Mouse (Mus musculus) heart, adult 2 months (tissue): ENCODE measurements around the gene Kpna3. TPM values are rescaled to one million over a fixed set of nuclear protein-coding genes. Genes with fewer than 3 reads are reported as not detected.

Experiments used
- DNase-seq, 2 experiments: peaks; one replicate each; pipeline ENCODE4 v3.0.0; 2021
- H3K27ac ChIP-seq: fragments of 200-600 bp; 2 replicates; pipeline ENCODE4 v1.8.1; 2022
- H3K27me3 ChIP-seq: fragments of 200-500 bp; 2 replicates; pipeline ENCODE4 v1.6.1; 2012; ENCODE audit warnings: mild to moderate bottlenecking, low read length, inconsistent platforms, mixed read lengths; ENCODE audit not compliant: control insufficient read depth, insufficient read depth
- H3K36me3 ChIP-seq: fragments of 200-500 bp; 2 replicates; pipeline ENCODE4 v1.6.1; 2012; ENCODE audit warnings: low read length, inconsistent platforms; ENCODE audit not compliant: control insufficient read depth, insufficient read depth
- H3K4me1 ChIP-seq: fragments of 200-500 bp; 2 replicates; pipeline ENCODE4 v1.6.1; 2011; ENCODE audit warnings: low read length; ENCODE audit not compliant: control insufficient read depth, insufficient read depth
- H3K4me3 ChIP-seq: fragments of 200-600 bp; 2 replicates; pipeline ENCODE4 v1.8.1; 2022
- H3K79me2 ChIP-seq: fragments of 200-500 bp; replicated peaks from 2 replicates; pipeline ENCODE4 v1.6.1; 2012; ENCODE audit warnings: mild to moderate bottlenecking, inconsistent platforms, low read length, moderate library complexity, mixed read lengths; ENCODE audit not compliant: control insufficient read depth, insufficient read depth
- H3K9ac ChIP-seq: fragments of 200-500 bp; 2 replicates; pipeline ENCODE4 v1.6.1; 2012; ENCODE audit warnings: low read depth, mild to moderate bottlenecking, control low read depth, inconsistent platforms, low read length, mixed read lengths
- CTCF ChIP-seq: fragments of 200-600 bp; IDR thresholded peaks from 2 replicates; pipeline ENCODE4 v1.8.1; 2022; ENCODE audit warnings: antibody characterized with exemption, mild to moderate bottlenecking, moderate library complexity
- EP300 ChIP-seq: fragments of 200-500 bp; IDR thresholded peaks from 2 replicates; pipeline ENCODE4 v1.6.1; 2011; ENCODE audit warnings: low read depth, low read length, control low read depth; ENCODE audit not compliant: insufficient read depth
- POLR2A ChIP-seq: fragments of 200-500 bp; IDR thresholded peaks from 2 replicates; pipeline ENCODE4 v1.6.1; 2011; ENCODE audit warnings: mild to moderate bottlenecking, low read depth, low read length, control low read depth; ENCODE audit not compliant: insufficient read depth
- WGBS: fragments of 180-500 bp; shearing (Covaris S2); methylation state at CpG from one replicate; pipeline ENCODE4 v1.1.7; 2018; 5-methylcytosine and 5-hydroxymethylcytosine counted together
- intact Hi-C: fragments of 180-260 bp; cut with DNase I; formaldehyde crosslinking; loops from one replicate; pipeline ENCODE4 v1.15.1; 2025
- polyA plus RNA-seq: library from polyadenylated mRNA; depleted of rRNA; stranded (reverse); fragments of >200 nt; gene quantifications from 2 replicates; pipeline ENCODE4 v1.2.3, GENCODE M21; 2012
- total RNA-seq, 2 experiments: library from RNA; stranded (reverse); gene quantifications; 2 replicates each; pipeline ENCODE4 v1.2.3; 2021

Gene Kpna3
- total and polyA plus RNA-seq, 3 experiments = 16.1 to 53.4 (median 51.3) TPM

- WGBS = 90% methylated on average over 2 of the region's 2 CpGs
- TF ChIP-seq CTCF (no peak), EP300 (no peak), POLR2A (no peak)
Observed at GRCm38 (mm10) chr14:61425080-61425665, 14.5 kb downstream of the Kpna3 start.

GRCm38 (mm10) chr14:61415719-61416118 lies 24.0 kb downstream of the Kpna3 start:
- no peak for DNase-seq
- no peaks in the 10 kb centered on the region; the same call in none of the 2 replicates for H3K4me1 ChIP-seq
- H3K9ac ChIP-seq = no peak overlapping the region
- H3K79me2 ChIP-seq = peaks cover 4% of the 10 kb centered on the region; the same call in 1 of the 2 replicates
- TF ChIP-seq CTCF (no peak), EP300 (no peak), POLR2A (no peak)
- H3K36me3 ChIP-seq = peaks cover 4% of the 10 kb centered on the region
- no peaks in the 10 kb centered on the region for H3K27me3 ChIP-seq
- intact Hi-C loops = no loop called here
- WGBS = 68% methylated on average over 4 of the region's 4 CpGs
- no peak overlapping the region for H3K4me3 ChIP-seq
- H3K27ac ChIP-seq = no peak overlapping the region

More at GRCm38 (mm10) chr14:61425080-61425665, 14.5 kb downstream of the Kpna3 start:
- no peak for DNase-seq
- H3K27ac ChIP-seq = no peak overlapping the region
- no peak overlapping the region for H3K4me3 ChIP-seq
- H3K9ac ChIP-seq = no peak overlapping the region
- peaks cover 8% of the 10 kb centered on the region for H3K4me1 ChIP-seq
- intact Hi-C loops = no loop called here
- H3K36me3 ChIP-seq = peaks cover 10% of the 10 kb centered on the region
- H3K27me3 ChIP-seq = no peaks in the 10 kb centered on the region
- peaks cover 2% of the 10 kb centered on the region; the same call in 1 of the 2 replicates for H3K79me2 ChIP-seq

DNA sequence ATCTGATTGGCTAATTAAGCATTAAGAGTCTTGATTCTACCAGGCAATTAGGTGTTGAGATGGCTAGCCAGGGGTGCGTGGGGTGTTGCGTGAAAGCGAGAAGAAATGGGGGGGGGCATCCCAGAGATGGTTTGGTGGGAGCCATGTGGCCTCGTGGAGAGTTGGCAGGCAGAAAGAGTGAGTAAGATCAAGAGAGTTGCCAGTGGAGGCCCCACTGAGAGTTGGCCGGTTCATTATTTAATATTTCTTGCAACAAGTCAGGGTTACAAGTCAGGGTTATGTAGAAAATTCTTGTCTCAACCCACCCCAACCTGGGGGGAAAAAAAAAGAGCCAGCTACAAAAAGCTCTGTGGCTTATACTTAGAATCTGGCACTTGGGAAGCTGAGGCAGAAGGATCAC lies 24.4 kb downstream of the Kpna3 start:
- no peaks in the 10 kb centered on the region; the same call in none of the 2 replicates for H3K4me1 ChIP-seq
- H3K4me3 ChIP-seq = no peak overlapping the region
- TF ChIP-seq CTCF = no peak
- TF ChIP-seq POLR2A = no peak
- TF ChIP-seq EP300 = no peak
- H3K27ac ChIP-seq = no peak overlapping the region
- H3K79me2 ChIP-seq = peaks cover 4% of the 10 kb centered on the region; the same call in 1 of the 2 replicates
- peaks cover 5% of the 10 kb centered on the region for H3K36me3 ChIP-seq
- H3K27me3 ChIP-seq = no peaks in the 10 kb centered on the region
- DNase-seq = no peak
- 78% methylated on average over 5 of the region's 5 CpGs for WGBS
- intact Hi-C loops = no loop called here
- no peak overlapping the region for H3K9ac ChIP-seq

GRCm38 (mm10) chr14:61414808-61415207 lies 24.9 kb downstream of the Kpna3 start:
- Histone ChIP-seq H3K27ac (no peak overlapping the region), H3K79me2 (peaks cover 4% of the 10 kb centered on the region; the same call in 1 of the 2 replicates), H3K4me1 (peaks cover 3% of the 10 kb centered on the region), H3K36me3 (peaks cover 6% of the 10 kb centered on the region), H3K27me3 (no peaks in the 10 kb centered on the region), H3K9ac (no peak overlapping the region), H3K4me3 (no peak overlapping the region)
- no peak for DNase-seq
- 34% methylated on average over 1 of the region's 1 CpGs for WGBS
- TF ChIP-seq EP300 (no peak), POLR2A (no peak), CTCF (no peak)
- intact Hi-C loops = no loop called here

DNA sequence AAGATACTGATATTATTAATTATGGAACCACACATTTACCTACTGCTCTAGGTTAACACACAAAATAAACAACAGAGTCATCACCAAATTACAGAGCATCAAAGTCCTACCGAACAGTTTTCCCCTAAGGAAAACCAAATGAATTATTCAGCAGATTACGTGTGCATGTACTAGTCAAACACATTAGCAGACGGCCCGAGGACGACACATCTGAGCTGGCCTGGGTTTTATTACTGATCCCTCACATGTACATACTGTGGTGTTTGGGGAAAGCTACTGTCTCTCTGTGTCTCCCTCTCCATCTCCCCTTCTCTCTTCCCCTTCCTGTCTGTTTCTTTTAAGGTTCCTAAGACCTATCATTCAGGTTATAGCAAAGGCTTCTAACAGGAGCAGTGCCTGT lies 25.5 kb downstream of the Kpna3 start:
- Histone ChIP-seq H3K36me3 (peaks cover 6% of the 10 kb centered on the region), H3K4me1 (peaks cover 3% of the 10 kb centered on the region), H3K27ac (no peak overlapping the region), H3K4me3 (no peak overlapping the region), H3K79me2 (peaks cover 4% of the 10 kb centered on the region; the same call in 1 of the 2 replicates), H3K9ac (no peak overlapping the region), H3K27me3 (no peaks in the 10 kb centered on the region)
- 72% methylated on average over 5 of the region's 5 CpGs for WGBS
- no peak for TF ChIP-seq POLR2A
- no peak for TF ChIP-seq CTCF
- no peak for TF ChIP-seq EP300
- intact Hi-C loops = no loop called here
- no peak for DNase-seq

DNA sequence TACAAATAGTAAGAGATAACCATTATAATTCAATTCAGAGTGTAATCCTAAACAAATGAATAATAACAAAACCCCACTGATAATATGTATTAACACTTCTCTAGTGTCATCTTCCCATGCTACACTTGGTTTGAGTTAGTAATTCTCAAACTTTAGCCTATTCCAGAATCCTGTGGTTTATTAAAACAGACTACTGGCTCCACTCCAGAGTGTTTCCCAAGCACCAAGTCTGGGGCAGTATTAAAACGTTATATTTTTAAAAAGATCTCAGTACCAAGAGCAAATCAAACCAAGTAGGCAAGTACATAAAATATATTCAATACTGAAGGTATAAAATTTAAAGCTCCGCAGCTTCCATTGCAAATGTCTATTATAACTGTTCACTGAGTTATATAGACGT lies 26.0 kb downstream of the Kpna3 start:
- Histone ChIP-seq H3K79me2 (peaks cover 4% of the 10 kb centered on the region; the same call in 1 of the 2 replicates), H3K4me3 (no peak overlapping the region), H3K27ac (no peak overlapping the region), H3K4me1 (peaks cover 3% of the 10 kb centered on the region), H3K9ac (no peak overlapping the region), H3K27me3 (no peaks in the 10 kb centered on the region), H3K36me3 (peaks cover 6% of the 10 kb centered on the region)
- WGBS = 63% methylated on average over 3 of the region's 3 CpGs
- no peak for DNase-seq
- TF ChIP-seq POLR2A = no peak
- TF ChIP-seq EP300 = no peak
- TF ChIP-seq CTCF = no peak
- intact Hi-C loops = no loop called here
